Mouse (Mus musculus) urinary bladder, adult 2 months (tissue): ENCODE data around the gene Atp6v0e. TPM values are rescaled to one million over a fixed set of nuclear protein-coding genes. Genes with fewer than 3 reads are reported as not detected.

Source experiments
- DNase-seq: peaks from one replicate; pipeline ENCODE4 v3.0.0; 2022; ENCODE audit warnings: low spot score
- polyA plus RNA-seq: library from polyadenylated mRNA; depleted of rRNA; stranded (reverse); fragments of >200 nt; gene quantifications from 2 replicates; pipeline ENCODE4 v1.2.3, GENCODE M21; 2012

The Atp6v0e gene
- polyA plus RNA-seq, 1 experiment = 293 TPM

- DNase-seq = no peak
Measured at GRCm38 (mm10) chr17:26639791-26640190, 23.2 kb upstream of the Atp6v0e start.

DNA sequence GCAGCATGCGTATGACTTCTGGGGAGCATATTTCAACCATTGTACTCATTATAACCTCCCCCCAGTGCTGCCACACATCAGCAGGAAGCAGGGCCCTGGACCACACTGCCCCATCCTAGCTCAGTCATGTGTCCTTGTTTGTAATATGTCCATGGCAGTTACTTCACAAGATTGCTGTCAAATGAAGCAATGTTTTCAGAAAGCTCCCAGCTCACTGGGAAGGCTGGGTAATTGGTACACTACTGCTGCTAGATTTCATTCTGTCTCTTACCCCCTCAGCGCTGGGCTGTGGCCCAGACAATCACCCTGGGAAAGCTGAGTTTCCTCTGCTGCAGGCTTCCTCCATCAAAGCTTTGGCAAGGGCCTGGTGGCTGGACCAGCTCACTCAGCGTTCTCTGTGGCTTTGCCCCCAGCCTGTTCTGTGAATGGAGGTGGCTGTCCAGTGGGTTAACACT, 22.7 kb upstream of the Atp6v0e start:
- no peak for DNase-seq

DNA sequence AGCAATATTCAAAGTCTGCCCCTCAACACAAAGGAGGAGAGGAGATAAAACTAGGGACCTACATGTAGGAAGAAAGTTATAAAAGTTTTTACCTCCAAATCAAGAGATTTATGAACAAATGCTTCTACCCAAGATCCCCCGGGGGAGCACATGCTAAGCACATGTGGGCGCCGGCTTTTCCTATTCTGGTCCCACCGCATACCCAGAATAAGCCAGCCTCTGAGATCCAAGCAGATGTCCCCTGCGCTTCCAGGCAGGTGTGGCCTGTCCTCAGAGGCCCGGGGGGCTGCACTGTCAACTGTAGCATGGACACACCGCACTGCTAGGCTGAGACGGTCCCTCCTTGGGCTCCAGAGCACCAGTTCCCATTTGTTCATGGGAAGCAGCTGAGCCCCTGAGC, 19.6 kb upstream of the Atp6v0e start:
- no peak for DNase-seq

DNA sequence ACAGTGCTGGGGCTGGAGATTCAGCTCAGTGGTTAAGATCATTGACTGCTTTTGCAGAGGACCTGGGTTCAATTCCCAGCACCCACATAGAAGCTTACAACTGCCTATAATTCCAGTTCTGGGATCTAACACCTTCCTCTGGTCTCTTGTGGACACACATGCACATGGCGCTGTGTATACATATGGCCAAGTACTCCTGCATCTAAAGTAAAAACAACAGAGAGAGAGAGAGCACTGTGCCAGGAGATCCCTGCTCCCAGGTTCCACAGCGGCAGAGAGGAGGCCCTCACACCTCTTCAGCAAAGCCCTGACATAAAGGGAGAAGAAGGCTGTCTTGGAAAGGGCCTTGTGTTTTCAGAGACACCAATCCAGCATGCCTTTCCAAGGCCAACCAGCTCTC, 19.0 kb upstream of the Atp6v0e start:
- DNase-seq = no peak

GRCm38 (mm10) chr17:26644509-26645410, 18.3 kb upstream of the Atp6v0e start:
- DNase-seq = no peak

- DNase-seq = no peak
Measured at GRCm38 (mm10) chr17:26645411-26645854, 17.6 kb upstream of the Atp6v0e start.

GRCm38 (mm10) chr17:26647283-26647682, 15.7 kb upstream of the Atp6v0e start:
- DNase-seq = no peak

GRCm38 (mm10) chr17:26649565-26649964, 13.5 kb upstream of the Atp6v0e start:
- DNase-seq = no peak

- DNase-seq = no peak
Measured at GRCm38 (mm10) chr17:26650451-26651363, 12.3 kb upstream of the Atp6v0e start.

DNA sequence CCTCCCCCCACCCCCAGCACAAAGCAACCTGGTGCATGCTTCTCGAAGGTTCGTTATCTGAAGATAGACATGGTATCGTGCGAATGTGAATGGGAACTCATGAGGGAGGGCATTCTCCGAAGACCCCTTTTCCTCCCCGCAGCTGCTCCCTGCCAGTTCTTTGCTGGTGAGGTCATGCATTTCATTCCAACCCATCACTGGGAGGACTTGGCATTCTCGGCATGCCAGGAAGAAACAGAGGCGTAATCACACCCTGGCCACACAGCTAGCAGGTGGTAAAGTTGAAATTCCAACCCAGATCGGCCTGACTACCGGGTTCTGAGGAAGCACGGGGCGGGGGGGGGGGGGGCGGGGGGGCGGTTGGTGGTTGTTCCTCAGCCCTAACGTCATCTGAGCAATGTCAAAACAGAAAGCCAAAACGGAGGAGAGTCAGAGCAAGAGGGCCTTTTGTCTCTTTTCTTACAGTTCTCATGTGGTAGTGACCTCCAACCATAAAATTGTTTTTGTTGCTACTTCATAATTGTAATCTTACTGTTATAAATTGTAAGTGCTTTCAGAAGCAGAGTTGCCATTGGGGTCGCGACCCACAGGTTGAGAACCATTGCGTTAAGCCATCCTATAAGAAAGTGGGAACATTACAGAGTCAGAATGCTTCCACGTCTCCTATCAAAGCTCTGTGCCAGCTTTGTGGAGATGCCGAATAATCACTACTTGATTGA, 4.0 kb upstream of the Atp6v0e start:
- DNase-seq = no peak

GRCm38 (mm10) chr17:26659573-26659915, 3.5 kb upstream of the Atp6v0e start:
- no peak for DNase-seq

- no peak for DNase-seq
Measured at GRCm38 (mm10) chr17:26660192-26660912, 2.7 kb upstream of the Atp6v0e start.

- DNase-seq = no peak
Measured at GRCm38 (mm10) chr17:26662204-26662603, 827 bp upstream of the Atp6v0e start.

DNA sequence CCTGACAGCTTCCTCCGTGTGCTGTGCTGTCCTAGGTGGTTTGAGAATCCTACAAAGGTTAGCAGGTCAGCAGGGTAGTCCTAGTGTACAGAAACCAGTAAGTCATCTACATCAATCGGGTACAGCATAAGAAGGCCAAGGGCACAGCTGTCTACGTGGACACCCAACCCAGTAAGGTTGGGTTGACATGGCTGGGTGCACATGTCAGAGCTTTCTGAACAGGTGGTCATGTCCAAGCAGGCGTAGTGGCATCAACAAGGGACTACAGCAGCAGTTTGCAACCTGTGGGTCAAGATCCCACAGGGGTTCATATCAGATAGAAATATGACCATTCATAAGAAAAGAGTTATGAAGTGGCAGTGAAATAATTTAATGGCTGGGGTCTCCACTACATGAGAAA, 2.6 kb downstream of the Atp6v0e start:
- no peak for DNase-seq

- no peak for DNase-seq
Measured at GRCm38 (mm10) chr17:26671268-26671667, 8.2 kb downstream of the Atp6v0e start.

- no peak for DNase-seq
Measured at GRCm38 (mm10) chr17:26675845-26676244, 12.8 kb downstream of the Atp6v0e start.

- DNase-seq = peak; percentile 82
Measured at GRCm38 (mm10) chr17:26676252-26676615, 13.2 kb downstream of the Atp6v0e start.

DNA sequence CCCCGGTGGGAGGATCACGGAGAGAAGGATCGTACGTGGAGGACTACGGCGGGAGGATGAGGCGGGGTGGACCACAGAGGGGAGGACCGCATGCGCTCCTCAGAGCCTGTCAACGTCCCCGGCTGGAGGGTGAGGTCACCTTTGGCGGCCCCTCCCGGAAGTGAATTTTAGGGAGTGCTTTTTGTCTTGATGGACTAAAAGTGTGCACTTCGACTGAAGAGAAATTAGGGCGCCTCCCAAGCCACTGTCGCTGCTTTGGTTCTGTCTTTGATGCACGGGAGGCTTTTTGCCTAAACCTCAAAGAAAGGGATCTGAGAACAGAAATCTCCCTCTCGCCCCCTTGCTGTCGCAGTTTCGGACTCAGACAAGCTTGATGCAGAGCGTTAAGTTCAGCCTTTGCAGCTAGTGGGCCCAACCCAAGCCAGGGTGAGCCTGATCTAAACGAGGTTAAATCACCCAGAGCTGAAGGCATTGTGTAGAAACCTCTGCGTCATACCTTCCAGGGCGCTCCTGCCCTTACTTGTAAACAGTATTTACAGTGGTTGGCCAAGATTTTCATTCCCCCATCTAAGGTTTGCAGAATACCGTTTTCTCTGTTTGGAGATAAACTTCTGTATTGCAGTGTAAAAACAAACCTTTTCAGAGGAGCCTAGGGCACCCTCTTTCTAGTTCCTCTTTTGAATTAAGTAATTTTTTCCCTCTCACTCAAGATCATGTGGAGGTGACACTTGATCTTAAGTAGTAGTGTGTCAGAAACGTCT, 13.8 kb downstream of the Atp6v0e start:
- no peak for DNase-seq

DNA sequence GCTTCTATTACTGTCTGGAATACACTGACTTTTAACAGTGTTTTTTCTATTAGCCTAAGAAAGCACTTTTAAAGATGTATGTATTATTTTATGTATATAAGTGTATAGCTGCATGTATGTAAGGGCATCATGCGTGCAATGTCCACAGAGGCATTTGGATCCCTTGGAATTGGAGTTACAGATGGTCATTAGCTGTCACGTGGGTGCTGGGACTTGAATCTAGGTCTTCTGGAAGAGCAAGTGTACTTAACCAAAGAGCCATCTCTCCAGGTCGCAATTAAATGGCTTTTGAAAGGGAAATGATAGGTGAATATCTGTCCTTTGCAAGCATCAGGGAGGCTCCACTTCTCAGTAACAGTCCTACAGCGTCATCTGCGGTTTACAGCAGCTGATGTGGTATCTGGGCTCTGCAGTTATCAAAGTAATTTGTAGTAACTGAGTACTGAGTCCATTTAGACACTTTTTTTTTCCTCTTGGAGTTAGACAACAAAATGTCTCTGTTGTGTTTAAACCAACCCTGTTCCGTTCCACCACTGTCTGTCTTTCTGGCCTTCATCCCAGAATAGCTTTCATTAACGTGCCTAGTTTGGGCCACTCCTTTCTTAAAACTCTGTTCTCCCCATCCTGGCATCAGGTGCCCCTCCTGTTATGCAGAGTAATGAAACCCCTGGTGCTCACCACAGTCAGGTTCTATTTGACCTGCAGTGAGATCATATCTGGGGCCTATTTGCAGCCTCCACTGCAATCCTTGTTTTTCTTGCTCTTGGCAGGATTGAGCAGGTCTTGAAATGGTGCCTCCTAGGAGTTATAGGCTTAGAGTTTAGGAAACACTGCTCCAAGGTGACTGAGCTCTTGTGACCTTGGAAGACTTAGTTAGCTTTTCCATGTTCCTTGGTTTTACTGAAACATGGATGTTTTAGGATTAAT, 14.9 kb downstream of the Atp6v0e start:
- no peak for DNase-seq
